In genomic region chr17:4175006-4175405, GRCm38 (mm10) we compare ENCODE assay signal across 22 mouse cellular contexts.
DNase-seq lines count a peak whose midpoint lies in the region; ATAC-seq and TF ChIP-seq lines count a peak whose summit lies in the region.
"Had no signal": no experiment of that assay in that cellular context is flagged by ENCODE, and none has a peak within 500 bp of the region (broad histone marks: within the 10 kb centered on the region; RNA-seq: fewer than 3 reads in every experiment).

No protein-coding gene starts in this region.

- H3K4me2 ChIP-seq in heart, embryonic 13.5 days: no peak overlapping the region
- H3K4me2 ChIP-seq in lung, embryonic 15.5 days: no peak overlapping the region
- H3K4me2 ChIP-seq: limb, embryonic 12.5 days; liver, embryonic 12.5 days; lung, embryonic 14.5 days; midbrain, embryonic 12.5 days; neural tube, embryonic 13.5 days had no signal

- no peak overlapping the region for H3K9ac ChIP-seq in heart, embryonic 13.5 days
- no peak overlapping the region for H3K9ac ChIP-seq in lung, embryonic 15.5 days
- H3K9ac ChIP-seq: limb, embryonic 12.5 days; liver, embryonic 12.5 days; lung, embryonic 14.5 days; midbrain, embryonic 12.5 days; neural tube, embryonic 13.5 days had no signal

- no peak overlapping the region for H3K4me3 ChIP-seq in heart, embryonic 13.5 days
- H3K4me3 ChIP-seq in lung, embryonic 15.5 days: no peak overlapping the region
- H3K4me3 ChIP-seq: limb, embryonic 12.5 days; liver, embryonic 12.5 days; midbrain, embryonic 12.5 days; neural tube, embryonic 13.5 days had no signal

- no peak for DNase-seq in heart, adult 18-20 months
- no peak for DNase-seq in lung, postnatal 10 days
- DNase-seq in brain, embryonic 14.5 days (ENCODE audit: low read depth): peak; percentile 47
- no peak for DNase-seq in thymus, postnatal 4 days
- DNase-seq: adrenal gland, postnatal 25 days; cerebellum, adult 11-12 months; cerebellum, postnatal 14 days; embryo, embryonic 11 days; kidney, adult 11 months; kidney, postnatal 4 days; lung, embryonic 14.5 days; right cerebral cortex, postnatal 25 days; thymus, postnatal 36 days had no signal

- no peak for TF ChIP-seq POLR2A in brain, embryonic 14.5 days (IDR thresholded peaks at IDR 0.05; ENCODE audit: borderline replicate concordance, extremely low read depth, insufficient read depth, insufficient read length, poor library complexity, severe bottlenecking)

- WGBS in heart, embryonic 13.5 days: 60% methylated on average over 9 of the region's 9 CpGs
- WGBS in lung, embryonic 15.5 days: 81% methylated on average over 9 of the region's 9 CpGs

- H3K27me3 ChIP-seq in heart, embryonic 13.5 days (replicated peaks): no peaks in the 10 kb centered on the region
- no peaks in the 10 kb centered on the region for H3K27me3 ChIP-seq in lung, embryonic 15.5 days
- H3K27me3 ChIP-seq: limb, embryonic 12.5 days; liver, embryonic 12.5 days; midbrain, embryonic 12.5 days; neural tube, embryonic 13.5 days; Patski had no signal

- ATAC-seq in heart, embryonic 13.5 days (ENCODE audit: extremely low read depth, insufficient number of reproducible peaks, low FRiP score, low TSS enrichment): no peak
- ATAC-seq in lung, embryonic 15.5 days (ENCODE audit: borderline replicate concordance, extremely low read depth, low FRiP score, low TSS enrichment): no peak
- ATAC-seq in granulocyte monocyte progenitor cell, adult 5-6 weeks (replicated peaks; ENCODE audit: poor library complexity, severe bottlenecking): peak; percentile 20; the same call in 1 of the 2 replicates
- ATAC-seq: activated CD4-positive, CD25-positive, alpha-beta regulatory T cell, adult 4 months; liver, embryonic 12.5 days; Patski had no signal

- no peaks in the 10 kb centered on the region for H3K36me3 ChIP-seq in heart, embryonic 13.5 days
- no peaks in the 10 kb centered on the region for H3K36me3 ChIP-seq in lung, embryonic 15.5 days
- H3K36me3 ChIP-seq: limb, embryonic 12.5 days; liver, embryonic 12.5 days; midbrain, embryonic 12.5 days; neural tube, embryonic 13.5 days had no signal

- H3K9me3 ChIP-seq in heart, embryonic 13.5 days: no peaks in the 10 kb centered on the region
- H3K9me3 ChIP-seq in lung, embryonic 15.5 days: no peaks in the 10 kb centered on the region
- H3K9me3 ChIP-seq: limb, embryonic 12.5 days; liver, embryonic 12.5 days; midbrain, embryonic 12.5 days; neural tube, embryonic 13.5 days had no signal

- no peak for TF ChIP-seq CTCF in brain, embryonic 14.5 days (IDR thresholded peaks at IDR 0.05; ENCODE audit: borderline replicate concordance, extremely low read depth, insufficient read depth, insufficient read length)

- H3K4me1 ChIP-seq in heart, embryonic 13.5 days: peaks cover 29% of the 10 kb centered on the region
- H3K4me1 ChIP-seq in lung, embryonic 15.5 days: peaks cover 30% of the 10 kb centered on the region; the same call in 1 of the 2 replicates
- H3K4me1 ChIP-seq: limb, embryonic 12.5 days; liver, embryonic 12.5 days had no signal

- peak overlapping the region; percentile 80 for H3K27ac ChIP-seq in heart, embryonic 13.5 days (replicated peaks)
- peak overlapping the region; percentile 76; the same call in 1 of the 2 replicates for H3K27ac ChIP-seq in lung, embryonic 15.5 days
- H3K27ac ChIP-seq: limb, embryonic 12.5 days; liver, embryonic 12.5 days; midbrain, embryonic 12.5 days; neural tube, embryonic 13.5 days had no signal
